Mouse (Mus musculus) gastrocnemius, postnatal 4 days (tissue): ENCODE results near the gene Btbd9. TPM values are rescaled to one million over a fixed set of nuclear protein-coding genes. Genes with fewer than 3 reads are reported as not detected.

Experiments
- DNase-seq, 2 experiments: peaks; one replicate each; pipeline ENCODE4 v3.0.0; 2021 to 2022; ENCODE audit warnings: low spot score in 2 of 2, mixed read lengths in 2 of 2
- total RNA-seq, 2 experiments: library from RNA; stranded (reverse); gene quantifications; 2 replicates each; pipeline ENCODE4 v1.2.3; 2021

The Btbd9 gene
- total RNA-seq, 2 experiments from 2014 or later, result 24.1 to 32.6 TPM

GRCm38 (mm10) chr17:30222361-30222760 is 353.9 kb downstream of the Btbd9 start:
- DNase-seq, result no peak

GRCm38 (mm10) chr17:30221677-30222076 is 354.6 kb downstream of the Btbd9 start:
- DNase-seq, result no peak

- DNase-seq, result no peak
Measured at GRCm38 (mm10) chr17:30215741-30216140, 360.5 kb downstream of the Btbd9 start.

GRCm38 (mm10) chr17:30214393-30214792 is 361.9 kb downstream of the Btbd9 start:
- no peak for DNase-seq

GRCm38 (mm10) chr17:30213371-30213770 is 362.9 kb downstream of the Btbd9 start:
- DNase-seq, result no peak

GRCm38 (mm10) chr17:30212647-30213046 is 363.6 kb downstream of the Btbd9 start:
- DNase-seq, result no peak

- DNase-seq, result no peak
Measured at GRCm38 (mm10) chr17:30210936-30211335, 365.4 kb downstream of the Btbd9 start.

GRCm38 (mm10) chr17:30210262-30210661 is 366.0 kb downstream of the Btbd9 start:
- no peak for DNase-seq

- DNase-seq, result no peak
Measured at GRCm38 (mm10) chr17:30205062-30205825, 371.0 kb downstream of the Btbd9 start.

DNA sequence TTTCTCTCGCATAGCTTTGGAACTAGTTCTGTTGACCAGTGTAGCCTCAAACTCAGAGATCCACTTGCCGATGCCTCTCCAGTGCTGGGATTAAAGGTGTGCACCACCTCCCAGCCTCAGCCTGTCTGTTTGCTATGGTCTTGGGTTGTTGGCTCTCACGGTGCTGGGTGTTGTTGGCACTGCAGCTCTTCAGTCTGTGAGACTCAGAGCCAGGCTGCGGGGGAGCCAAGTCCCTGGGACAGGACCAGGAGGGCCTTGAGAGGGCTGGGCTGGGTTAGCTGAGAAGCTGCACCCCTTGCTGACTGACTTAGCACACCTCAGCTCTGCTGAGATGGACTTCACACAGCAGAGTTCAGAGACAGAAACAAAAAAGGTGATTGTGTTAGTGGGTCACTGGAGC is 376.0 kb downstream of the Btbd9 start:
- DNase-seq, result no peak

DNA sequence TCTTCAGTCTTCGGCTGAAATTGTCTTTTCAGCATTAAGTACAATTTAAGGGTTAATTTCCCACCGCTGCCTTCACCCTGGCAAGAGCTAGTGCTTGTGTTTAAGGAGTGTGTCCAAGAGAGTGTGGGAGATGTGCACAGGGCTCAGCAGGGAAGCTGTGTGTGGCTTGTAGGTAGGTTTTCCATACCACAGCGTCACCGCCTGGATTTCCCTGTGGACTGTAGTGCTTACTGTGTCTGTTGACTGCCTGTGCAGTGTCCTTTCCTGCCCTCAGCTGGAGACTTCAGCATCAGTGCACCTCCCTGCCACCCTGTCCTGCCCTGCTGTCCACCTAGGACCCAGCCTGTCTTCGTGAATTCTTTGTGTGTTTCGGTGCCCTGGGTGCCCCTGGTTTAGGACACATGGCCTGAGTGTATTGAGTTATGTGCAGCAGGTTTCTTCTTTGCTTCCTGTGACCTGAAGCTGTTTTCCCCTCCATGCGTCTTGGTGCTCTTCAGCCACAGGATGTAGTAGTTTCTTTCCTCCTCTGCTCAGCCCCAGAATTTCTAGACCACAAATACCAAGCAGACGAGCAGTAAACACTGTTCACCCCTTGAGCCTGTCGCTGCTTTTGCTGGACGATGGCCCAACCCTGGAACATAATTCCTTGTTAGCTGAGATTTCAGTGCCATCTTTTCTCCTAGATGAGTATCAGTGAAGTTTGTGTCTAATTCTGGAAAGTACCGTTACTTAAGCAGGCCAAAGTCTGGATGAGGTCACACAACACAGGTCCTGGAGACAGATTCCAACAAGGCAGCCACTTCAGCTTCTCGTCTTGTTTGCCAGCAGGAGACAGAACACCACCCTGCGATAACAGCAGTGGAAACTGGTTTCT is 376.7 kb downstream of the Btbd9 start:
- no peak for DNase-seq

DNA sequence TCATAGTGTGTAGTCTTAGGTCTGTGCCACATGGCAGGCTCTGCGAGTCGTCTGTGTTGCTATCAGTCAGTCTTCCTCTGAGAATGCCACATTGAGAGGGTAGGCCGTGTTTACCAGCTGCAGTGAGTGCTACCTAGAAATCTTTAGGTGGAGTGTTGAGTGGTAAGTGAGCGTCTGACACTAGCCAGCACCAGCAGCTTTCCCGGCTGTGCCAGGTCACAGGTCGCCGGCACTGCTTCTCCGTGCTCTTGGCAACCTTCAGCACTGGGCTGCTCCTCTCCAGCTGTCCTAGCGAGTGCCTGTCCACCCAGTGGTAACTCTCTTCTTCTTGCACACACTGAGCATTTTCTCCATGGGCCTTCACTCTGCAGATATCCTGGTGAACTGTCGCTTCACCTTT is 377.9 kb downstream of the Btbd9 start:
- DNase-seq, result peak in 1 of 2 experiments; percentile 14

- DNase-seq, result peak in 1 of 2 experiments; percentile 14
Measured at GRCm38 (mm10) chr17:30197280-30198030, 378.8 kb downstream of the Btbd9 start.

- peak in 1 of 2 experiments; percentile 15 for DNase-seq
Measured at GRCm38 (mm10) chr17:30196401-30197279, 379.6 kb downstream of the Btbd9 start.

DNA sequence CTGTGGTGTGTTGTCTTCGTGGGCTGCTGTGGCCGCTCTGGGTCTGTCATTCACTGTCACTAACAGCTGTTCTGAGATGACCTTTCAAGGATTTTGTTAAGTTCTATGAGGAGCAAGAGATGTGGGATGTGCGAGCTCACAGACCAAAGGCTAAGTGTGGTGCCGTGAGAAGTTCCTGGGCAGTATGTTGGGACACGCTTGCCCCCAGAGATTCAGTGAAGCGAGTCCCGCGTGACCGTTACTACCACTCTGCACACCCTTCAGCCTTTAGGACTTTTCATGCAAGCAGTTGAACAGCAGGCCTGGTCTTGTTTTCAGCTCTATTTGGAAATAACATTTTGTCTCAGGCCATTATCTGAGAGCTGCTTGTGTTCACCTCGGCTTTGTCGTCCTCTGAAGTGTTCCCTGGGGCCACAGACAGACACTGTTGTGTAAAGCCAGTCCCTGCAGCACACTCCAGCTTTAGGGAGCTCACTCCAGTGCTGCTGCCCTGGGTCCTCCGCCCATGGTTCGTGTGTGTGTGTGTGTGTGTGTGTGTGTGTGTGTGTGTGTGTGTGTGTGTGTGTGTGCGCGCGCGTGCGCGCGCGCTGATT is 380.6 kb downstream of the Btbd9 start:
- peak in 1 of 2 experiments; percentile 12 for DNase-seq

- DNase-seq, result no peak
Measured at GRCm38 (mm10) chr17:30194629-30195445, 381.5 kb downstream of the Btbd9 start.

DNA sequence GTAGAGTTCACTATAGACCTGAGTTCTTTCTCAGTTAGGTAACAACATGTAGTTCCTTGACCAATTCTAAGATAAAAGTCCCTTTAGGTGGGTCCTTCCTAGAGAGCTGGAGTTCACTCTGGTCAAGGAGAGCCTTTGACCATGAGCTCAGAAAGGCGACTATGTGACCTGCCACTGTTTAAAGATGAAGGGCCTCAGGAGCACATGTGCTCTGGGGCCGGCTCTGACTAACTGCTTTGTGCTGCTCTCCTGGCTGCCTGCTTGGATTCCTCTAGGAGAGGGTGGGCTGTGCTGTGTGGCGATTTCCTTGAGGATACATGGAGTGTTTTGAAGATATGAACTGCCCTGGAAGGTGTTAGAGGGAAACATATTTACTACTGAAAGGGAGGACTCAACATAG is 382.2 kb downstream of the Btbd9 start:
- DNase-seq, result no peak

- DNase-seq, result no peak
Measured at GRCm38 (mm10) chr17:30193615-30194014, 382.7 kb downstream of the Btbd9 start.

GRCm38 (mm10) chr17:30192416-30193005 is 383.8 kb downstream of the Btbd9 start:
- no peak for DNase-seq
